Mouse (Mus musculus) CH12.LX (cell line): ENCODE measurements around the gene Bcas3. TPM values are rescaled to one million over a fixed set of nuclear protein-coding genes. Genes with fewer than 3 reads are reported as not detected.

Source experiments
- DNase-seq: peaks from one replicate; pipeline ENCODE4 v3.0.0-alpha.2; 2013; ENCODE audit errors: extremely low read depth
- H3K27ac ChIP-seq: 2 replicates; pipeline ENCODE4 v1.5.1; 2012; ENCODE audit warnings: low read depth, mild to moderate bottlenecking, control low read depth, moderate library complexity; ENCODE audit not compliant: insufficient read depth
- H3K27me3 ChIP-seq: replicated peaks from 2 replicates; pipeline ENCODE3; 2012; ENCODE audit warnings: inconsistent platforms
- H3K36me3 ChIP-seq, 2 experiments: replicated peaks in 1 of 2; 2 replicates each; pipeline versions ENCODE3 to v1.6.1; 2012; ENCODE audit warnings: inconsistent platforms in 1 of 2, low read length in 1 of 2, mild to moderate bottlenecking in 1 of 2, mixed read lengths in 1 of 2, moderate library complexity in 1 of 2; ENCODE audit not compliant: control insufficient read depth in 1 of 2, insufficient read depth in 1 of 2
- H3K4me1 ChIP-seq, 2 experiments: 2 replicates each; pipeline ENCODE4 v1.6.1; 2012; ENCODE audit warnings: inconsistent platforms in 1 of 2, moderate library complexity in 1 of 2; ENCODE audit not compliant: insufficient read depth in 2 of 2, control insufficient read depth in 1 of 2
- H3K4me2 ChIP-seq: 2 replicates; pipeline ENCODE4 v1.6.1; 2012; ENCODE audit warnings: low read depth, mild to moderate bottlenecking, control low read depth; ENCODE audit not compliant: poor library complexity, insufficient read depth, severe bottlenecking
- H3K4me3 ChIP-seq, 3 experiments: fragments of 150-350 bp in 1 of 3; sonication (generic) in 1 of 3; replicated peaks in 1 of 3; 2 replicates each; pipeline versions ENCODE3 to v1.5.1; 2011 to 2012; ENCODE audit warnings: low read depth in 2 of 3, low read length in 2 of 3, mild to moderate bottlenecking in 2 of 3, moderate library complexity in 2 of 3, control low read depth in 1 of 3, improper control_type of control experiment in 1 of 3, inconsistent platforms in 1 of 3, mixed read lengths in 1 of 3; ENCODE audit not compliant: poor library complexity in 1 of 3
- H3K79me2 ChIP-seq: replicated peaks from 2 replicates; pipeline ENCODE4 v1.6.1; 2012; ENCODE audit warnings: mild to moderate bottlenecking, moderate library complexity; ENCODE audit not compliant: control insufficient read depth, poor library complexity, insufficient read depth, severe bottlenecking; ENCODE audit errors: extremely low read depth
- H3K9ac ChIP-seq: 2 replicates; pipeline ENCODE4 v1.6.1; 2012; ENCODE audit warnings: low read depth, mild to moderate bottlenecking, control low read depth, moderate library complexity; ENCODE audit not compliant: insufficient read depth
- H3K9me3 ChIP-seq: replicated peaks from 2 replicates; pipeline ENCODE3; 2012; ENCODE audit warnings: low read length, inconsistent platforms, mixed read lengths
- CHD1 ChIP-seq: IDR thresholded peaks from 2 replicates; pipeline ENCODE4 v1.6.1; 2012; ENCODE audit warnings: low read depth, low read length, improper control_type of control experiment, inconsistent platforms
- CHD2 ChIP-seq: IDR thresholded peaks from 2 replicates; pipeline ENCODE4 v1.6.1; 2011; ENCODE audit warnings: low read length, improper control_type of control experiment
- ETS1 ChIP-seq: conservative IDR thresholded peaks from 2 replicates; pipeline ENCODE4 v1.6.1; 2012; ENCODE audit warnings: low read depth, mild to moderate bottlenecking, inconsistent platforms, low read length, improper control_type of control experiment, moderate library complexity
- GABPA ChIP-seq: IDR thresholded peaks from 2 replicates; pipeline ENCODE4 v1.6.1; 2012; ENCODE audit warnings: low read depth, low read length, improper control_type of control experiment, inconsistent platforms; ENCODE audit not compliant: insufficient replicate concordance
- HCFC1 ChIP-seq: IDR thresholded peaks from 2 replicates; pipeline ENCODE4 v1.6.1; 2012; ENCODE audit warnings: low read depth, mild to moderate bottlenecking, inconsistent platforms, low read length, improper control_type of control experiment
- JUND ChIP-seq: conservative IDR thresholded peaks from 2 replicates; pipeline ENCODE4 v1.6.1; 2011; ENCODE audit warnings: low read depth, low read length, improper control_type of control experiment
- MAZ ChIP-seq: IDR thresholded peaks from 2 replicates; pipeline ENCODE4 v1.6.1; 2012; ENCODE audit warnings: low read depth, mild to moderate bottlenecking, inconsistent platforms, low read length, improper control_type of control experiment, moderate library complexity
- MYC ChIP-seq: IDR thresholded peaks from 2 replicates; pipeline ENCODE4 v1.6.1; 2011; ENCODE audit warnings: low read depth, mild to moderate bottlenecking, improper control_type of control experiment, low read length
- NELFE ChIP-seq: IDR thresholded peaks from 2 replicates; pipeline ENCODE4 v1.6.1; 2011; ENCODE audit warnings: low read depth, low read length, improper control_type of control experiment
- NRF1 ChIP-seq: IDR thresholded peaks from 2 replicates; pipeline ENCODE4 v1.6.1; 2014; ENCODE audit warnings: low read depth, mild to moderate bottlenecking, inconsistent platforms, low read length, improper control_type of control experiment, moderate library complexity
- RAD21 ChIP-seq: IDR thresholded peaks from 2 replicates; pipeline ENCODE4 v1.6.1; 2011; ENCODE audit warnings: low read depth, mild to moderate bottlenecking, low read length, improper control_type of control experiment, moderate library complexity
- USF2 ChIP-seq: conservative IDR thresholded peaks from 2 replicates; pipeline ENCODE4 v1.6.1; 2011; ENCODE audit warnings: low read depth, low read length, improper control_type of control experiment
- ZC3H11A ChIP-seq: IDR thresholded peaks from 2 replicates; pipeline ENCODE4 v1.6.1; 2012; ENCODE audit warnings: low read depth, mild to moderate bottlenecking, inconsistent platforms, low read length, improper control_type of control experiment
- ZKSCAN1 ChIP-seq: IDR thresholded peaks from 2 replicates; pipeline ENCODE4 v1.6.1; 2012; ENCODE audit warnings: low read depth, inconsistent platforms, low read length, improper control_type of control experiment, borderline replicate concordance
- ZMIZ1 ChIP-seq: IDR thresholded peaks from 2 replicates; pipeline ENCODE4 v1.6.1; 2012; ENCODE audit warnings: low read depth, mild to moderate bottlenecking, inconsistent platforms, low read length, improper control_type of control experiment
- dilution Hi-C: fragments of 300-500 bp; cut with MboI; formaldehyde crosslinking; loops from 2 replicates; pipeline ENCODE4 v1.14.3; 2020; ENCODE audit warnings: low sequenced_read_pairs; ENCODE audit not compliant: extremely low pct_unique_long_range_greater_than_20kb, extremely low pct_ligation_motif_present
- in situ Hi-C: fragments of 300-500 bp; cut with MboI; formaldehyde crosslinking; loops from 3 replicates; pipeline ENCODE4 v1.14.3; 2019; ENCODE audit warnings: low sequenced_read_pairs, low pct_ligation_motif_present, low pct_unique_long_range_greater_than_20kb, mixed read lengths
- polyA plus RNA-seq: library from polyadenylated mRNA; unstranded; fragments of >175 nt; gene quantifications from 2 replicates; pipeline ENCODE4 v1.2.1, GENCODE M21; 2012; ENCODE audit warnings: low read depth; ENCODE audit not compliant: insufficient read length
- total RNA-seq, 2 experiments: library from RNA; depleted of rRNA; stranded (reverse); fragments of 300-350 nt in 1 of 2; fragments of >200 nt in 1 of 2; gene quantifications; 2 replicates each; pipeline ENCODE4 v1.2.3; 2012 to 2014

The Bcas3 gene
- total and polyA plus RNA-seq, 3 experiments: 8.2 to 21.3 (median 9.7) TPM

DNA sequence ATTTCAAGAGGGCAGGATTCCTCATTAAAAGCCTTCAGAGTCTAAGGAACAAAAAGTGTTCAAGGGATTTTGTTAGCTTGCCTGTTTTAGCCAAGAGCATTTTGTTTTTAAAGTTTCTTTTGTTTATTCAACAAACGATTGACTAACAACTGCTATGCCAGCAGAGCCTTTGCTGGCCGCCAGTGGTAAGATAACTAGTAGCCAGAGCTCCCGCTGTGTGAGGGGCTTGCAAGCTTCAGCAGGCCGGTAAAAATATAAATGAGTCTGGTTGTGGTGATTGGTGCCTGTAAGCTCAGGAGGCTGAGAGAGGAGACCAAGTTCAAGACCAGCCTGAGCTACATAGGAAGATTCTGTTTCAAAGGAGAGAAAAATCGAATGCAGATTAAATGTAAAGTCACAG lies 385.6 kb downstream of the Bcas3 start:
- Histone ChIP-seq H3K79me2 (no peaks in the 10 kb centered on the region), H3K4me2 (no peak overlapping the region), H3K36me3 (no peaks in the 10 kb centered on the region), H3K4me1 (no peaks in the 10 kb centered on the region), H3K4me3 (no peak overlapping the region), H3K9me3 (no peaks in the 10 kb centered on the region), H3K9ac (no peak overlapping the region), H3K27me3 (no peaks in the 10 kb centered on the region), H3K27ac (no peak overlapping the region)
- DNase-seq: no peak
- dilution Hi-C loops: no loop called here
- in situ Hi-C loops: no loop called here
- no peak for TF ChIP-seq MYC
- TF ChIP-seq NELFE: no peak
- no peak for TF ChIP-seq NRF1
- no peak for TF ChIP-seq CHD2
- no peak for TF ChIP-seq CHD1

DNA sequence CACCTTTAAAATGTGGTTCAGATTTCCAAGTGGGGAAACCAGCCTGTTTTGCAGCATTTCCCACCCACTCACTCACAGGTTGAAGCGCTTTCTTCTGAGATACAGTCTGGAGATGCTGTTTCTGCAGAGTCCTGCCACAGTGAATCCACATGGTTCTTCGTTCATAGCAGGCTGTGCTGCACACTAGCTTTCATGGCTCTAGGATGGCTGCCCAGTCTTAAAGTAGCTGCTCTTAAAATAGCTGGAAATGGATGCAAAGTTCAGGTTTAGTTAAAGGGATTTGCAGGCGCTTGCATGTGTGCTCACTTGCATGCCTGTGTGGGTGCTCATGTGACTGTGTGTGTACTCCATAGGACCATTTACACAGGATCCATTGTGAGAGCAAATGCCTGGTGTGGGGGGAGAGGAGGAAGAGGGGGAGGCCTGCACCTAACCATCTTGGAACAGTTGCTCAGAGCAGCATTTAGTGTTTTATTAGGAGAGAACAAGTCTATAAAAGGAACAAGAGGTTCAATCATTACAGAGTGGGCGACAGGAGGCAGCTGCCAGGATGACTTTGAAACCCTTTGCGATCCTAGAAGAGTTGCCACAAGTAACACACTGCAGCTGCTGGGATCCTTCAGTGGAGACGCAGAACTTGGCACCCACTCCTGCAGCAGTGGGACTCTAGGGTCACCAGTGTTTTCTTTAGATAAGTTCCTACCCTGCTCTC lies 386.5 kb downstream of the Bcas3 start:
- H3K9me3 ChIP-seq: no peaks in the 10 kb centered on the region
- dilution Hi-C loops: no loop called here
- no peak for DNase-seq
- H3K36me3 ChIP-seq: no peaks in the 10 kb centered on the region
- TF ChIP-seq NELFE (no peak), ZKSCAN1 (no peak), ETS1 (no peak), USF2 (no peak), GABPA (no peak), ZC3H11A (no peak), NRF1 (no peak), JUND (no peak)
- no peak overlapping the region for H3K27ac ChIP-seq
- H3K4me3 ChIP-seq: no peak overlapping the region
- no peak overlapping the region for H3K9ac ChIP-seq
- H3K79me2 ChIP-seq: no peaks in the 10 kb centered on the region
- no peaks in the 10 kb centered on the region for H3K4me1 ChIP-seq
- in situ Hi-C loops: no loop called here
- H3K4me2 ChIP-seq: no peak overlapping the region
- H3K27me3 ChIP-seq: no peaks in the 10 kb centered on the region

DNA sequence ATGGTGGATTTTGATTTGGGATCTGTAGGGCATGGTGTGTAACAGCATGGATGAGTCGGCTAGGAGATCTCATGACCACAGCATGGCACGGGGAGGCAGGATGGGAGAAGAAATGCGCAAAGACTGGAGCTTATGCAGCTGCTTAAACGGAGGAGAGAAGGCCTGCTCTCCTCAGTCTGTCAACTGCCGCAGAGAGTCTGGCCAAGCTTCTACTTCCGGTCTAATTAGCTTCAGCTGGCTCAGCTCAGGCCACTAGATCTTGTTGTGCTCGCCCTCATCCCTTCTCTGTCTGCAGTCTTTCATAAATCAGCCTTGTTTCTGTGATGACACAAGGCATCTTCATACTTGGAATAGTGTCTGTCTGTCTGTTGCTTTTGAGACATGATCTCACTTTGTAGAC lies 393.4 kb downstream of the Bcas3 start:
- Histone ChIP-seq H3K27ac (no peak overlapping the region), H3K9ac (no peak overlapping the region), H3K4me2 (no peak overlapping the region), H3K79me2 (no peaks in the 10 kb centered on the region), H3K36me3 (no peaks in the 10 kb centered on the region), H3K27me3 (no peaks in the 10 kb centered on the region), H3K9me3 (no peaks in the 10 kb centered on the region), H3K4me1 (no peaks in the 10 kb centered on the region), H3K4me3 (no peak overlapping the region)
- dilution Hi-C loops: no loop called here
- in situ Hi-C loops: no loop called here
- no peak for TF ChIP-seq JUND
- TF ChIP-seq HCFC1: no peak
- TF ChIP-seq MAZ: no peak
- TF ChIP-seq ZC3H11A: no peak
- TF ChIP-seq ZMIZ1: no peak
- no peak for TF ChIP-seq RAD21
- DNase-seq: no peak
